Mouse (Mus musculus): Measurements from ENCODE around the gene Fbln2.

The Fbln2 gene

DNA sequence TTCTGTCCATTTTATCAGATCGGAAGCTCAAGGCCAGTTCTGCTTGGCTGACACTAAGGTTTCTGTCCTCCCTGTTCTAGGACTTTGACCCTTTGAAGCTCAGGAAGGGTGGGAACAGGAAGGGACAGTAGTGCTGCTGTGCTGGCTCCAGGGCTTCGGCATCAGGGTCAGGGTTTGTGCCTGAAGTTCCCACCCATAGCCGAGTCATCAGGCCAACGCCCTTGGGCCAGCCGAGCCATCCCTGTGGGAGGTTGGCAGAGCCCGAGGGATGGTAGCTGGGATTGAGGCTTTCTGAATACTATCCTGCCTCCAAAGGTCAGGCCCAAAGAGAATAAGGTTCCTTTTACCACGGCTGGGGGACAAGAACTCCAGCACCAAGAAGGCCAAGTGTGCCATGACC is 70.8 kb downstream of the Fbln2 start:
- no peak for DNase-seq

DNA sequence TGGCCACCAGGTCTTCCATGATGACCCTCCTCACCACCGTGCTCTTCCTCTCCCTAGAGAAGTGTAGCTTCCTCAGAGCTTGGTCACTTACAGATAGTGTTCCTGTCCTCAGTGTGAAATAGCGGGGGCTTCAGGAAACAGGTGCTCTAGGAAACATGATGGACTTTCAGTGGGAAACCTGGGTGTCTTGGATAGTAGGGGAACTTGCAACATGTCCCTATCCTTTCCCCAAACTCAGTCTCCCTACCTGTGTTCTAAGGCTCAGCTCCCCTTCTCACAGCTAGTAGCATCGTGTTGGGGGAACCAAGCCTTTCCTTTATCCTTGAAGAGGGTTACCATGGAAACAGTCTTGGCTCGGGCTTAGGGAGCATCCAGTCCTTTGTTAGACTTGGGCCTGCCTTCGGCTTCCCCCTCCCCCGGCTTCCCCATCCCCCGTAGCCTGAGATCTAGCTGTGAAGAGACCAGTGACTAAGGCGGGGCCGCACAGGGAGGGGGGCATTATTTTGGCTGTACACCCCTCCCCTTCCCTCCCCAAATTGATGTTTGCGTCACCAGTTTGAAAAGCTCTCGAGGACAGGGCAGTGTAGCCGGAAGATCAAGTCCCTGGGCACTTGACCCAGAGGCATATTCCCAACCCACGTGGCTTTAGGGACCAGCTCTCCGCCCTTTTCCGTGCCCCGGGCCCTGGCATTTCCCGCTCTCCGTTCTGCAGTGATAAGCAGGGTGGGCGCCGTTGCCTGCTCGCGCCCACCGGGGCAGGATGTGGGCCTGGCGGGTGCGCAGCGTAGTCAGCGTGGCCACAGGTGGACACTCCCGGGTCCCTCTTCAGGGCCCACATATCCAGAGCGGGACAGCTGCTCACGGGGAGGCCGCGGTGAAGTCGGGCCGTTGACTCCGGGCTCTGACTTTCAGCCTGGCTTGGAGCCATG is 72.5 kb downstream of the Fbln2 start:
- DNase-seq: no peak

DNA sequence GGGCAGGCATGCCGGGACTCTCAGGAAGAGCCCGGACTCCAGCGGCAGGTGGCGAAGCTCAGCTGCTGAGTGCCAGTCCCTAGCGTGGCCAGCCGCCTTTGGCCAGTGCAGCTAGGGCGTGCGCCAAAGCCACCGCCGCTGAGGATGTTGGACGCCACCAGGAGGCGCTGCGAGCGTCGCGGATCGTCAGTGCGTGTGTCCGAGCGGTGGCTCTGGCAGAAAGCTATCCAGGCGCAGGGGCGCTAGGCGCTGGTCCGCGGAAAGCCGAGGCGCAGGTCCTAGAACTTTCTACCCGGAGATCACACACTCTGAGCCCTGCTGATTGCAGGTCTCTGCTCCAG is 73.2 kb downstream of the Fbln2 start:
- peak; percentile 91 for DNase-seq

DNA sequence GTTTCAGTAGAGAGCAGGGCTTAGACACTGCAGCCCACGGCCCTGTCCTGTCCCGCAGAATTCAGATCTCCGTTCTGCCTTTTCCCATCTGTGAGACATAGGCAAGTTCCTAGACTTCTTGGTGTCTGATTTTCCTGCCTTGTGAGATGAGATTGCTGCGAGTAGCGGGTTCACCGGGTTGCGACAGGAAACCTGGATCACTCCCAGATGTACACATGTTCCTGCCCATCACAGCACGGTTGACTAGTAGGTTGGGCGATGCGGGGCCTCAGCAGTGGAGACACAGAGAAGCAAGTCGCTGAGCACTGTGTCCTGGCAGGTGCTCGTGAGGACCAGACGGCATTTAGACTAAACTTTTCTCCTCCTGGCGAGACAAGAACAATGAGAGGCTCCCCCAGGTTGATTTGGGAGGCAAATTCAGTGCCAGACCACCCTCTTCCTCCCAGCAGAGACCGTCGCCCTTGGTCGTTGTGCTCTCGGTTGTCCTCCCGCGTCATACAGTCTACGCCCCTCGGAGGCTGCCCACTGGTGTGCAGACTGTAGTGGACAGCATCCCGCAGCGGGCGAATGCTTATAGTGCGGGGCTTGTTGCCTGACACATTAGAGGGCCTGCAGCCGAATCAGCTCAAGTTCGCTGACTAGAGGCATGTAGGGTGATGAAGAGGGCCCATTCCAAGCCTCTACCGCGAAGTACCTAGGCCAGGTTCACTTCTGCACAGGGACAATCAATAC is 73.7 kb downstream of the Fbln2 start:
- peak; percentile 68 for DNase-seq

DNA sequence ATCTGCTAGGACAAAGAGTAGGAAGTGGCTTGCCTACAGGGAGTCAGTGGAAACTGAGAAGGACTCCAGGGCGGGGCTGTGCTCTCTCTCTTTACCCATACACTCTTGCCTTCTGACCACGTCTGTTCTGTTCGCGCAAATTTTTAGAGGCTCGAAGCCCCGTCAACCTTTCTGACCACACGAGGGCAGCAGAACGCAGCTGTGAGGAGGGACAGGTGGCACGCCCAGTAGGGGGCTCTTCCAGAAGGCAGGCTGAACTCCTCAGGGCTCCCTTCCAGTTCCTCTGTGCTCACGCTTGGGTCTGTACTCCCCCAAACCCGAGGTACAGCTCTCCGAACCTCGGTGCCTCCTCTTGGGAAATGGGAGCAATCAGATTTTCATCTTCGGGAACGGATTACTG is 74.4 kb downstream of the Fbln2 start:
- DNase-seq: peak; percentile 93

DNA sequence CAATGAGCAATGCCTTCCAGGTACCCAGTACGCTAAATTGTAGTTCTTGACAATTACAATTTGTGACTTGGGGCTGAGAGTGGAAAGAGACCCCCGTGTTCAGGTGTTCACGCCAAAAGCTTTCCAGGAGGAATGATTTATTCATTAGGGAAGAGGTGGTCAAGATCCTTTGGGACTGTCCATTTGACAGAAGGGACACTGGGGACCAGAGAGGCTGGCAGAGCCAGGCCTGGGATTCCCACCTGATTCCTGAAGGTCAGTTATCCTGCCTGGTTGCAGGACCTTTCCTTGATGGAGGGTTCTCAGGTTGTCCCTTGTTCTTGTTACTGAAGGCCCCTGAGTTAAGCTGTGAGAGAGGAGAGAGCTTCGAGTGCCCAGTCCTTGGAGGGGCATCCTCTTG is 74.9 kb downstream of the Fbln2 start:
- DNase-seq: peak; percentile 48

DNA sequence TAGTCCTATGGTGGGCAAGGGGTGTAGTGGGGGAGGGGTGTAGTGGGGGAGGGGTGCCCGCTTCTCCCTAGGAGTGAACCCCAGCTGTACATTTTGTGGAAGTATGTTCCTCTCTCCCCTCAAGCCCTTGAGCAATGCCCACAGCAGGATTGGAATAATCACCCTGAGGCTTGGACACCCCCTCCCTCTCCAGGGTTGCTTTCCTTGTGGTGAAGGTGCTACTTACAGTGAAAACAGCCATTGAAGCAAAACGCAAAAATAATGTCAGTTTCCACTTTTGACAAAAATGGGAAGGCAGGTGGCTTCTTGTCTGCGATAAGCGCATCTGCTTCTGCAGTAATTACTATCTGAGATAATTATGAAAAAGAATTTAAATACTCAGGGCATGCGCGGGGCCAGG is 75.4 kb downstream of the Fbln2 start:
- peak; percentile 45 for DNase-seq

DNA sequence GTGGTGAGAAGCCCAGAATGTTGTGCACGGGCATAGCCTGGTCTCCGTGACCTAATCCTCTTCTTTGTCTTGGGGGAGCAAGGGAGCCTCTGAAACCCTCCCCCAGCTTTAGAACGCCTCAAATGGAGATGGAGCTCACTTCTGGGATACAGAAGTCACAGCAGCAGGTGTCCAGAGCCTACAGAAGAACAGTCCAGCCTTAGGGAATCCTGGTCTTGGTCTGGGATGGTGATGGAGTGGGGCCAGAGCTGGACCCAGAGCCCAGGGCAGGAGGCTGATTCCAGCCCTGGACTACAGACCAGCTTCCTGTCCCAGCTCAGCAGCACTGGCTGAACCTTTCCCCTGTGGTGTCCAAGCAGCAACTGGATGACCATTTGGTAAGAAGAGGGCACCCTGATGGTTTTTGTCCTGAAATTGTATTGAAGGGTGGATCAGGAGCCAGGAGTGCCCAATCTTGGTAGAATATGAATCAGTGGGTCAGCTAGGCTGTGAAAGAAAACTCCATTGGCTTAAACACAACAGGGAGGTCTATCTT is 76.1 kb downstream of the Fbln2 start:
- DNase-seq: peak; percentile 52

DNA sequence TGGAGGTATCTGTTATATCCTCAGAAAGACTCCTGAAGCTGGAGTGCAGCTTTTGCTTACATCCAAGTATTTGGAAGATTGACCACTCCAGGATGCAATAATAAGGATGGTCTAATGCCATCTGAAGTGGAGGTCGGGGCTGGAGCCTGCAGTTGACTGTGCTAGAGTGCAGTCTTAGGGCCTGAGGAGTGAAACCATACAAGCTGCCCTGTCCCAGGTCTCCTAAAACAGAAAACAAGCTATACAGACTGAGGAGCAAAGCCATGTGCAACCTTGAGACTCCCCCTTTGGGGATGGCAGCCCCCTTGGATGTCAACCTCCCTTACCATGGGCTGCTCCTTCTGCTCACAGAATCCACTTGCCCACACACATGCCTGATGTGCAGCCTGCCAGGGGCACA is 76.7 kb downstream of the Fbln2 start:
- peak; percentile 36 for DNase-seq

DNA sequence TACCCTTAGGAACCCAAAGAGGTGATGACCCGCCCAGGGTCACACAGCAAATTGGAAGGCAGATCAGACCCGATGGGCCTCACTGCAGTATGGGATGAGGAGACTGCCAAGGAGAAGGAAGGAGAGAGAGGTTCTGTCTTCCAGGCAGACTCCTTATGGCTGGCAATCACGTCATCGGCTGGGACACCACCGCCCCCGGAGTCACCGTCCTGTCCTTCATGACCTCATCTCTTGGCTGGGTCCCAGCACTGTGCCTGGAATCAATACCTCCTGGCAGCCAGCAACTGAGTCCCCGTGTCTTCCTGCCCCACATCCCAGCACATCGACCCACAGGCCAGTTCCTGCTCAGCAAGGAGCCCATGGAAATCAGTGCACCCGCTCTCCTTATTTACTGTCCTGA is 78.7 kb downstream of the Fbln2 start:
- DNase-seq: peak; percentile 84

DNA sequence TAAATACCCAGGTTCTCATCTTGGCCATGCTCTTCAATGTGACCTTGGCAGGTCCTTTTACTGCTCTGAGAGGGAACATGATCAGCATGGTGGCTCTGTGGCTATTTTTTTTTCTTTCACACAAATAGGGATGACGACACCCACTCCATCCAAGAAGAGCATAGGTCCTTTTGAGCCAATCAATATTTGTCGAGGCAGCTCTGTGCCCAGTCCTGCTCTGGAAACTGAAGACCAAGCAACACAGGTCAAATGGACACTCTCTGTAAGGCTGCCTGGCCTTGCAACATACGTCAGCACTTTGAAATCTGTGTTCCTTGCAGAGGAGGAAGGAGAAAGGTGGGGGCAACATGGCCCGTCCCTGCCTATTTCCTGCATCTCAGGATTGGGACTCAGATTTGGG is 83.2 kb downstream of the Fbln2 start:
- DNase-seq: peak; percentile 0

DNA sequence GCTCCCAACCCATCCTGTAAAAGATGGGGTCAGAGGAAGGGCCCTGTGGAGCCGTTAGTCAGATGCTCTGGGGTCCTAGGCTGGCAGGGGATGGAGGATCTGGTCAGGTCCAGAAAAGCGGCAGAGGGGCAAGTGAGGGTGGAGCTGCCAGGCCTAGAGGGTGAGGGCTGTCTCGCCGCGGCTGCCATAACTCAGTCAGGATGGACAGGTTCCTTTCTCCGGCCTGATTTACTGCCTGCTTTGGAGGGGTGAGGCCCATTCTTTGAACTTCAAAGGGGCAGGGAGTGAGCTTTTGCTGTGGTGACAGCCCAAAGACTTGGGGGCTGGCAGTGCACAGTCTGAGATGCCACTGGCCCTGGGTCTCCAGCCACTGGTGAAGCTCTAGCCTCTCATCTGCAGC is 86.6 kb downstream of the Fbln2 start:
- DNase-seq: peak; percentile 1

DNA sequence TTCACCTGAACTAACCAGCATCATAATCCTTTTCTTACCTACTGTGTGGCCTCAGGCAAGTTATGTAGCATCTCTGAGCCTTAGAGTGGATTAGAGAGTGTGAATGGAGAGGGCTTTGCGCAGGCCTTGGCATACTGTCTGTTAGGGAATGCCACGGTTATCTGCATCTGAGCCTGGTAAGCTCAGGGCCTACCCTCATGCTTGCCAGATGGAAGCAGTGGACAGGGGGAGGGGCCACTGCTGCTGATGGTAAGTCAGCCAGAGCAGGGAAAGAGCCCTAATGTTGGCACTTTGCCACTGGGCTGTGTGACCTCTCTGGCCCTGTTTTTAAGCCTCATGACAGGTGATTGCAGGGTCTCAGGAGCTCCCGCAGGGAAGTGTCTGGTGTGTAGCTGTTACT is 87.8 kb downstream of the Fbln2 start:
- DNase-seq: peak; percentile 6

DNA sequence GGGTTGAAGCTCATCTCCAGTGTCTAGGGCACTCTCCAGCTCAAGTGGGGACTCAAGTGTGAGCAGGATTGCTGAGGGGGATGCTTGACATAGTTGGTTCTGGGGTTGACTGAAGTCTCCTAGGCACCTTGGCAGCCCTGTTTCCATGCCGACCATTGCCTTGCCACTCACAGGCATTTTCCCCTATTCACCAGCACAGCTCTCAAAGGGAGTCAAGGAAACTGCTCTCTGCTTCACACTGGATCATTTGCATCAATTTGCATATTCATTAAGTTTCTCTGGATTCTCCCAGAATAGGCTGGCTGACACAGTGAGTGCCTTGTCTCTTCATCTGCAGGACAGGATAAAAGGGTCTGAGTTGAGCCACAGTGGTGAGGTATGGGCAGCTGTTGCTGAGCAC is 89.6 kb downstream of the Fbln2 start:
- DNase-seq: peak; percentile 42

DNA sequence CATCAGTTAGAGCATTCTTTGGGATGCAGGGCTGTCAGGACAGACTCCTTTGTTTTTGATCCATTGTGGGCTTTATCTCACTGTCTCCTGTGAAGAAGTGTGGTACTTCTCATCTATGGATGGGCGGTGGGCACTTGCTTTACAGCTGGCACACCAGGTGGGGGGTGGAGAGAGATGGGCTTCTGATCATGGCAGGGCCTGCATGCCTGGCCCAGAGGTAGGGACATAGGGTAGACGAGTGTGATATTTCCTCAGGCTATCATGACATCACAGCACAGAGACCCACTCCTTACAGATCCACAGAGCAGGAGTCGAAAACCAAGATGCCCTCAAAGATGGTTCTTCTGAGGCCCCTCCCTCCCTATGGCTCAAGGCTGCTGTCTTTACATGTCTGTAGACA is 90.1 kb downstream of the Fbln2 start:
- peak; percentile 1 for DNase-seq

DNA sequence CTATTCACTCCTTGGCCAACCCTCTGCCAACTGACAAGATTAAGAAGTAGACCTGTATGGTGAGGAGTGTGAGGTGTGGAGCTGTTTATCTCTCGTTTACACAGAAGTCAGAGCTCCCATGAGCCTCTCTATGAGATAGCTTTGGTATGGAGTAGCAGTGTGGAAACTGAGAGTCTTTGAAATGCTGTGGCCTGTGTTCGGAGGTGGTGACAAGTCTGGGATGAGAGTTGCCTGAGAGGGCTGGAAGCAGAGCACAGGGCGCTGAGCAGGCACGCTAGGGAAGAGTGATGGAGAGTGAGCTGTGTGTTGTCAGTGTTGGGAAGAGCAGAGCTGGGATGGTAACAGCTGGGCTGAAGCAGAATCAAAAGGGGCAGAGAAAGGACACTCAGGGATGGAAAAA is 91.9 kb downstream of the Fbln2 start:
- DNase-seq: peak; percentile 1

DNA sequence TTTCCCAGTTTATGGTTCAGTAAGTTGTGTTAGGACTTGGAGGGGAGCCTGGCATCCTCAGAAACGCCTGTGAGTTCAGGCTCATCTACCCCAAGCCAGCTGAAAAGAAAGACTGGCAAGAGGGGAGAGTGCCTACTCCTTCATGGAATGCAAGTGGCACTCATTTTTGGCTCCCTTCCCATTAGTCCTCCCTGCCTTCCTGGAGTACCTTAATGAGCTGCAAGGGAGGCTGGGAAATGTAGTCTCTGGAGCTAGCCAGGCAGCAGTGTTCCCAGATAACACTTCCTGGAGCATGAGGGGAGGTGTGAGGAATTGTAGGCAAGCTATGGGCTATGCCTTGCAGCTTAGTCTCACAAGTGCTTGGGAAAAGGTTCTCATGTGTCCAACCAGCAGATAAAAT is 95.7 kb downstream of the Fbln2 start:
- no peak for DNase-seq

DNA sequence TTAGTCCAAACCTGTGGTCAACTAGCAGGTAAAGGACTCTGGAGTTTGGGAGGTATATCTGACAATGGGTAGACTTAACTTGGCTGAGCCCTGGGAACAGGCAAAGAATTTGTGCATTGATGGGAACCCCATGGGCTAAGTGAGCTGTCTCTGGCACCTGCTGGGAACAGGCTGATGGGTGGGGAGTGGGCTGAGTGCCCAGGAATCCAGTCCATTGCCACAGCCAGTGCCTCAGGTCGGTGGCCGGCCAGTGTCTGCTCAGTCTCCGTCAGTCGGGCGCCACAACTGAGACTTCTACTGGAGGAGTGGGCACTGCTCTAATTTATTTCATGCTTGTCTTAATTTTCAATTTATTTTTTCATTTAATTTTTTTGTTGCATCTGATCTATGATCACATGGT is 98.9 kb downstream of the Fbln2 start:
- DNase-seq: peak; percentile 13

DNA sequence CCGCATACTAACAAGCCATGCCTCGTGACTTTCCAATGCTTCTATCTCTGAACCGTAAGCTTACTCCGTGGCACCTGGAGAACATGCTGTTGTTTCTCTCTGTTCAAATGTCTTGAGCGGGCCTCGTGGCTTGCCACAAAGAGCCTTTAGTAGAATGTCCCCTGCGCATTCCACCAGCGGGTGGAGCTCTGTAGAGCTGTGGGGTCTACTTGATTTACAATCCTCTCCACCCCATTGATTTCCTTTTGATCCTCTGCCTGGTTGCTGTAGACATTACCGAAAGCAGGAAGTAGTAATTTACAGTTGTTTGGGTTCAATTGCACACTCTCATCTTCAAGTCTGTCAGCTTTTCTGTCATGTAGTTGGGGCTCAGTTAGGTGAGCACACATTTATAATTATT is 100.2 kb downstream of the Fbln2 start:
- DNase-seq: peak; percentile 2

Data from cerebellum, adult 11-12 months (tissue).